Mouse (Mus musculus) MEL (cell line): Measurements from ENCODE around the gene Slc25a11. TPM values are rescaled to one million over a fixed set of nuclear protein-coding genes. Genes with fewer than 3 reads are reported as not detected.

Experiments
- DNase-seq: peaks from one replicate; pipeline ENCODE4 v3.0.0; 2011; ENCODE audit warnings: low read depth, low spot score
- H3K27ac ChIP-seq: 2 replicates; pipeline ENCODE4 v1.5.1; 2012; ENCODE audit warnings: low read depth, mild to moderate bottlenecking, control low read depth, low read length, moderate library complexity; ENCODE audit not compliant: control insufficient read depth
- H3K27me3 ChIP-seq, 2 experiments: fragments of 150-350 bp in 1 of 2; sonication (generic) in 1 of 2; 2 replicates each; pipeline ENCODE4 v1.6.1; 2012; ENCODE audit warnings: low read length in 2 of 2, mild to moderate bottlenecking in 2 of 2, improper control_type of control experiment in 1 of 2, moderate library complexity in 1 of 2; ENCODE audit not compliant: insufficient read depth in 2 of 2, control insufficient read depth in 1 of 2
- H3K36me3 ChIP-seq, 2 experiments: 2 replicates each; pipeline ENCODE4 v1.6.1; 2012 to 2014; ENCODE audit warnings: low read length in 2 of 2, improper control_type of control experiment in 1 of 2, inconsistent platforms in 1 of 2, mild to moderate bottlenecking in 1 of 2; ENCODE audit not compliant: insufficient read depth in 2 of 2, control insufficient read depth in 1 of 2
- H3K4me1 ChIP-seq, 2 experiments: fragments of 150-350 bp in 1 of 2; sonication (generic) in 1 of 2; 2 replicates each; pipeline ENCODE4 v1.6.1; 2012; ENCODE audit warnings: low read length in 2 of 2, improper control_type of control experiment in 1 of 2, mild to moderate bottlenecking in 1 of 2; ENCODE audit not compliant: insufficient read depth in 2 of 2, control insufficient read depth in 1 of 2
- H3K4me3 ChIP-seq, 2 experiments: fragments of 150-350 bp in 1 of 2; sonication (generic) in 1 of 2; 2 replicates each; pipeline ENCODE4 v1.5.1; 2012; ENCODE audit warnings: low read depth in 2 of 2, low read length in 2 of 2, mild to moderate bottlenecking in 2 of 2, moderate library complexity in 2 of 2, control low read depth in 1 of 2, improper control_type of control experiment in 1 of 2; ENCODE audit not compliant: control insufficient read depth in 1 of 2, insufficient read depth in 1 of 2
- H3K79me2 ChIP-seq: 2 replicates; pipeline ENCODE4 v1.6.1; 2012; ENCODE audit warnings: mild to moderate bottlenecking, low read length, moderate library complexity; ENCODE audit not compliant: control insufficient read depth, poor library complexity, insufficient read depth
- H3K9ac ChIP-seq: 2 replicates; pipeline ENCODE4 v1.6.1; 2012; ENCODE audit warnings: low read depth, mild to moderate bottlenecking, control low read depth, low read length, moderate library complexity; ENCODE audit not compliant: control insufficient read depth, poor library complexity, severe bottlenecking
- H3K9me3 ChIP-seq: fragments of 150-350 bp; sonication (generic); replicated peaks from 2 replicates; pipeline ENCODE4 v1.6.1; 2012; ENCODE audit warnings: mild to moderate bottlenecking, low read length, improper control_type of control experiment, moderate library complexity; ENCODE audit not compliant: insufficient read depth
- CHD2 ChIP-seq: IDR thresholded peaks from 2 replicates; pipeline ENCODE4 v1.6.1; 2011; ENCODE audit warnings: low read length, improper control_type of control experiment
- E2F4 ChIP-seq: IDR thresholded peaks from 2 replicates; pipeline ENCODE4 v1.6.1; 2011; ENCODE audit warnings: low read depth, low read length, improper control_type of control experiment, borderline replicate concordance
- ELF1 ChIP-seq: IDR thresholded peaks from 2 replicates; pipeline ENCODE4 v1.6.1; 2014; ENCODE audit warnings: low read depth, mild to moderate bottlenecking, inconsistent platforms, low read length, improper control_type of control experiment, moderate library complexity
- EP300 ChIP-seq, 2 experiments: IDR thresholded peaks; 2 replicates each; pipeline ENCODE4 v1.6.1; 2011; ENCODE audit warnings: improper control_type of control experiment in 2 of 2, low read length in 2 of 2, low read depth in 1 of 2, mild to moderate bottlenecking in 1 of 2
- GABPA ChIP-seq: IDR thresholded peaks from 2 replicates; pipeline ENCODE4 v1.6.1; 2012; ENCODE audit warnings: low read depth, mild to moderate bottlenecking, inconsistent platforms, low read length, improper control_type of control experiment, moderate library complexity
- GATA1 ChIP-seq: IDR thresholded peaks from 2 replicates; pipeline ENCODE4 v1.6.1; 2011; ENCODE audit warnings: low read depth, low read length, improper control_type of control experiment
- HCFC1 ChIP-seq: IDR thresholded peaks from 2 replicates; pipeline ENCODE4 v1.6.1; 2012; ENCODE audit warnings: low read depth, mild to moderate bottlenecking, inconsistent platforms, low read length, improper control_type of control experiment, moderate library complexity
- MAFK ChIP-seq: IDR thresholded peaks from 2 replicates; pipeline ENCODE4 v1.6.1; 2011; ENCODE audit warnings: low read depth, mild to moderate bottlenecking, low read length, improper control_type of control experiment, borderline replicate concordance
- MAX ChIP-seq: IDR thresholded peaks from 2 replicates; pipeline ENCODE4 v1.6.1; 2011; ENCODE audit warnings: low read length, improper control_type of control experiment
- MAZ ChIP-seq: IDR thresholded peaks from 2 replicates; pipeline ENCODE4 v1.6.1; 2012; ENCODE audit warnings: low read depth, mild to moderate bottlenecking, inconsistent platforms, low read length, improper control_type of control experiment
- MEF2A ChIP-seq: IDR thresholded peaks from 2 replicates; pipeline ENCODE4 v1.6.1; 2014; ENCODE audit warnings: low read depth, mild to moderate bottlenecking, inconsistent platforms, low read length, improper control_type of control experiment; ENCODE audit not compliant: poor library complexity, insufficient replicate concordance, severe bottlenecking; ENCODE audit errors: extremely low read depth
- MXI1 ChIP-seq: IDR thresholded peaks from 2 replicates; pipeline ENCODE4 v1.6.1; 2011; ENCODE audit warnings: mild to moderate bottlenecking, low read depth, low read length, improper control_type of control experiment
- NELFE ChIP-seq: IDR thresholded peaks from 2 replicates; pipeline ENCODE4 v1.6.1; 2011; ENCODE audit warnings: low read depth, low read length, improper control_type of control experiment
- POLR2AphosphoS2 ChIP-seq: IDR thresholded peaks from 2 replicates; pipeline ENCODE4 v1.6.1; 2011; ENCODE audit warnings: low read length, improper control_type of control experiment
- RAD21 ChIP-seq: IDR thresholded peaks from 2 replicates; pipeline ENCODE4 v1.6.1; 2011; ENCODE audit warnings: mild to moderate bottlenecking, low read depth, low read length, improper control_type of control experiment
- RCOR1 ChIP-seq: IDR thresholded peaks from 2 replicates; pipeline ENCODE4 v1.6.1; 2012; ENCODE audit warnings: low read depth, mild to moderate bottlenecking, inconsistent platforms, low read length, improper control_type of control experiment
- TAL1 ChIP-seq: IDR thresholded peaks from 2 replicates; pipeline ENCODE4 v1.6.1; 2012; ENCODE audit warnings: mild to moderate bottlenecking, inconsistent platforms, low read length, moderate library complexity, mixed read lengths
- UBTF ChIP-seq: IDR thresholded peaks from 2 replicates; pipeline ENCODE4 v1.6.1; 2012; ENCODE audit warnings: low read depth, mild to moderate bottlenecking, inconsistent platforms, low read length, improper control_type of control experiment, moderate library complexity, borderline replicate concordance; ENCODE audit not compliant: insufficient read depth
- USF2 ChIP-seq, 2 experiments: IDR thresholded peaks; 2 replicates each; pipeline ENCODE4 v1.6.1; 2011 to 2012; ENCODE audit warnings: improper control_type of control experiment in 2 of 2, low read length in 2 of 2, borderline replicate concordance in 1 of 2, inconsistent platforms in 1 of 2, low read depth in 1 of 2, mild to moderate bottlenecking in 1 of 2; ENCODE audit not compliant: insufficient read depth in 1 of 2
- ZKSCAN1 ChIP-seq: IDR thresholded peaks from 2 replicates; pipeline ENCODE4 v1.6.1; 2012; ENCODE audit warnings: low read depth, mild to moderate bottlenecking, inconsistent platforms, low read length, improper control_type of control experiment, moderate library complexity
- polyA plus RNA-seq, 2 experiments: library from polyadenylated mRNA; stranded (reverse) in 1 of 2; unstranded in 1 of 2; fragments of >175 nt in 1 of 2; fragments of >200 nt in 1 of 2; gene quantifications; 2 replicates each; pipeline versions ENCODE4 v1.2.1 to v1.2.4; 2012; ENCODE audit warnings: low replicate concordance in 2 of 2, low read depth in 1 of 2; ENCODE audit not compliant: insufficient read length in 2 of 2, insufficient read depth in 1 of 2, missing spikeins in 1 of 2
- total RNA-seq: library from RNA; depleted of rRNA; stranded (reverse); fragments of 300-350 nt; gene quantifications from 2 replicates; pipeline ENCODE4 v1.2.3, GENCODE M21; 2012

Slc25a11 gene
- total and polyA plus RNA-seq, 3 experiments, result 96.3 to 145 (median 114) TPM

GRCm38 (mm10) chr11:70596094-70596493, 51.2 kb downstream of the Slc25a11 start:
- Histone ChIP-seq H3K27ac (peak overlapping the region; percentile 73; the same call in 1 of the 2 replicates), H3K27me3 (no peaks in the 10 kb centered on the region), H3K9me3 (no peaks in the 10 kb centered on the region), H3K4me1 (peaks cover 15 to 30% of the 10 kb centered on the region in 2 experiments), H3K9ac (no peak overlapping the region), H3K79me2 (peaks cover 4% of the 10 kb centered on the region), H3K4me3 (no peak overlapping the region), H3K36me3 (peaks cover 5 to 20% of the 10 kb centered on the region in 2 experiments)
- no peak for TF ChIP-seq ELF1
- no peak for TF ChIP-seq MEF2A
- no peak for TF ChIP-seq ZKSCAN1
- TF ChIP-seq NELFE, result no peak
- no peak for TF ChIP-seq GATA1
- no peak for TF ChIP-seq CHD2
- no peak for TF ChIP-seq GABPA
- TF ChIP-seq MAZ, result no peak
- no peak for TF ChIP-seq UBTF
- TF ChIP-seq MXI1, result no peak
- no peak for DNase-seq

GRCm38 (mm10) chr11:70595638-70596037, 51.6 kb downstream of the Slc25a11 start:
- Histone ChIP-seq H3K4me1 (peaks cover 15 to 30% of the 10 kb centered on the region in 2 experiments), H3K9ac (no peak overlapping the region), H3K36me3 (peaks cover 5 to 20% of the 10 kb centered on the region in 2 experiments), H3K4me3 (no peak overlapping the region), H3K79me2 (peaks cover 4% of the 10 kb centered on the region), H3K27ac (no peak overlapping the region; the same call in 1 of the 2 replicates), H3K27me3 (no peaks in the 10 kb centered on the region), H3K9me3 (no peaks in the 10 kb centered on the region)
- 0 out of 2 replicates have a peak, but pooled peaks have one; percentile 1 for TF ChIP-seq MAX
- TF ChIP-seq MAZ, result no peak
- peak; percentile 34 for DNase-seq

- Histone ChIP-seq H3K4me3 (no peak overlapping the region), H3K36me3 (peaks cover 5 to 20% of the 10 kb centered on the region in 2 experiments), H3K4me1 (peaks cover 15 to 30% of the 10 kb centered on the region in 2 experiments), H3K79me2 (peaks cover 6% of the 10 kb centered on the region), H3K9ac (no peak overlapping the region), H3K9me3 (no peaks in the 10 kb centered on the region), H3K27ac (no peak overlapping the region), H3K27me3 (no peaks in the 10 kb centered on the region)
- TF ChIP-seq RAD21, result no peak
- no peak for TF ChIP-seq GABPA
- TF ChIP-seq E2F4, result no peak
- no peak for TF ChIP-seq RCOR1
- no peak for TF ChIP-seq HCFC1
- TF ChIP-seq MEF2A, result no peak
- TF ChIP-seq TAL1, result no peak
- TF ChIP-seq USF2 (IDR thresholded peaks at IDR 0.05; ENCODE audit: borderline replicate concordance in 1 of 2, insufficient read depth in 1 of 2, low read depth in 1 of 2, low read length in 2 of 2), result no peak
- TF ChIP-seq MAX, result no peak
- TF ChIP-seq CHD2, result no peak
- TF ChIP-seq POLR2AphosphoS2, result no peak
- TF ChIP-seq EP300 (IDR thresholded peaks at IDR 0.05; ENCODE audit: low read depth in 1 of 2, low read length in 2 of 2), result no peak
- TF ChIP-seq MAFK, result no peak
- no peak for DNase-seq
Observed at GRCm38 (mm10) chr11:70594253-70594989, 52.9 kb downstream of the Slc25a11 start.
